Mouse (Mus musculus) adipose tissue, adult 10 weeks (tissue): ENCODE results near the gene Etv2. TPM values are rescaled to one million over a fixed set of nuclear protein-coding genes. Genes with fewer than 3 reads are reported as not detected.

Source experiments
- polyA plus RNA-seq: library from polyadenylated mRNA; stranded (reverse); fragments of 350-450 nt; fragmentation: Illumina TruSeq; extraction: RNeasy Lipid Tissue Mini Kit (QIAGEN cat#74804); gene quantifications from one replicate; pipeline ENCODE4 v1.2.3, GENCODE M21; 2014; ENCODE audit warnings: low read depth, low replicate concordance

Gene Etv2
- not detected for polyA plus RNA-seq

GRCm38 (mm10) chr7:30635752-30636151 lies at the start of gene Etv2:
TSS of gene Etv2 (minus strand) at chr7:30635852.

GRCm38 (mm10) chr7:30671480-30671879 lies 35.8 kb upstream of the Etv2 start, which contains the start of gene Pmis2:
TSS of gene Pmis2 (minus strand) at chr7:30671605.

GRCm38 (mm10) chr7:30664529-30665200 lies 29.0 kb upstream of the Etv2 start, which contains the start of gene Haus5:
TSS of gene Haus5 (minus strand) at chr7:30664994.

GRCm38 (mm10) chr7:30649591-30650540 lies 14.2 kb upstream of the Etv2 start, which contains the start of gene Rbm42:
TSS of gene Rbm42 (minus strand) at chr7:30650317.

GRCm38 (mm10) chr7:30625530-30626384 lies 9.9 kb downstream of the Etv2 start, which contains the start of gene Cox6b1:
TSS of gene Cox6b1 (minus strand) at chr7:30626151.

GRCm38 (mm10) chr7:30612654-30613402 lies 22.8 kb downstream of the Etv2 start, which contains the start of gene Upk1a:
TSS of gene Upk1a (minus strand) at chr7:30612847.

GRCm38 (mm10) chr7:30598786-30599185 lies 36.9 kb downstream of the Etv2 start, which contains the start of gene Zbtb32:
TSS of gene Zbtb32 (minus strand) at chr7:30598909.

GRCm38 (mm10) chr7:30588676-30589434 lies 46.8 kb downstream of the Etv2 start, which contains the start of gene Kmt2b:
TSS of gene Kmt2b (minus strand) at chr7:30588726.

Other genes with a start within 250 kb of the Etv2 start
- 114 TPM for gene Tyrobp, start 222.1 kb downstream of the Etv2 start, polyA plus RNA-seq
- 4.5 TPM for gene Hcst, start 216.0 kb downstream of the Etv2 start, polyA plus RNA-seq
- gene Nfkbid, start 214.1 kb downstream of the Etv2 start, polyA plus RNA-seq = 1.9 TPM
- 2.8 TPM for gene Aplp1, start 190.3 kb downstream of the Etv2 start, polyA plus RNA-seq
- gene Kirrel2, start 178.2 kb downstream of the Etv2 start, polyA plus RNA-seq = not detected
- not detected for gene Nphs1, start 177.5 kb downstream of the Etv2 start, polyA plus RNA-seq
- gene Prodh2, start 142.2 kb downstream of the Etv2 start, polyA plus RNA-seq = not detected
- 11.2 TPM for gene Arhgap33, start 100.8 kb downstream of the Etv2 start, polyA plus RNA-seq
- 19.1 TPM for gene Hspb6, start 83.7 kb downstream of the Etv2 start, polyA plus RNA-seq
- gene Proser3, start 83.6 kb downstream of the Etv2 start, polyA plus RNA-seq = 13.6 TPM
- gene Lin37, start 76.0 kb downstream of the Etv2 start, polyA plus RNA-seq = 26.3 TPM
- gene U2af1l4, start 72.6 kb downstream of the Etv2 start, polyA plus RNA-seq = 50.0 TPM
- gene Gm49396, start 72.5 kb downstream of the Etv2 start, polyA plus RNA-seq = 6.5 TPM
- gene Psenen, start 72.2 kb downstream of the Etv2 start, polyA plus RNA-seq = 138 TPM
- 2.8 TPM for gene Igflr1, start 70.4 kb downstream of the Etv2 start, polyA plus RNA-seq
- 28.8 TPM for gene Kmt2b, start 47.1 kb downstream of the Etv2 start, polyA plus RNA-seq
- gene Zbtb32, start 36.9 kb downstream of the Etv2 start, polyA plus RNA-seq = 2.1 TPM
- gene Upk1a, start 23.0 kb downstream of the Etv2 start, polyA plus RNA-seq = 25.2 TPM
- gene Cox6b1, start 9.7 kb downstream of the Etv2 start, polyA plus RNA-seq = 824 TPM
- gene Rbm42, start 14.5 kb upstream of the Etv2 start, polyA plus RNA-seq = 55.3 TPM
- 12.3 TPM for gene Haus5, start 29.1 kb upstream of the Etv2 start, polyA plus RNA-seq
- gene Pmis2, start 35.8 kb upstream of the Etv2 start, polyA plus RNA-seq = 2.8 TPM
- gene 2200002J24Rik, start 63.1 kb upstream of the Etv2 start, polyA plus RNA-seq = not detected
- 66.9 TPM for gene Atp4a, start 76.4 kb upstream of the Etv2 start, polyA plus RNA-seq
- gene Tmem147, start 93.7 kb upstream of the Etv2 start, polyA plus RNA-seq = 135 TPM
- gene Gapdhs, start 107.8 kb upstream of the Etv2 start, polyA plus RNA-seq = 58.5 TPM
- 31.5 TPM for gene Sbsn, start 115.6 kb upstream of the Etv2 start, polyA plus RNA-seq
- 12.2 TPM for gene Dmkn, start 127.9 kb upstream of the Etv2 start, polyA plus RNA-seq
- not detected for gene Krtdap, start 152.0 kb upstream of the Etv2 start, polyA plus RNA-seq
- gene Ffar2, start 187.9 kb upstream of the Etv2 start, polyA plus RNA-seq = 29.9 TPM
- gene Ffar3, start 220.3 kb upstream of the Etv2 start, polyA plus RNA-seq = not detected
- not detected for gene Ffar1, start 225.7 kb upstream of the Etv2 start, polyA plus RNA-seq
- gene Cd22, start 244.5 kb upstream of the Etv2 start, polyA plus RNA-seq = 0.56 TPM